In the genomic region with DNA sequence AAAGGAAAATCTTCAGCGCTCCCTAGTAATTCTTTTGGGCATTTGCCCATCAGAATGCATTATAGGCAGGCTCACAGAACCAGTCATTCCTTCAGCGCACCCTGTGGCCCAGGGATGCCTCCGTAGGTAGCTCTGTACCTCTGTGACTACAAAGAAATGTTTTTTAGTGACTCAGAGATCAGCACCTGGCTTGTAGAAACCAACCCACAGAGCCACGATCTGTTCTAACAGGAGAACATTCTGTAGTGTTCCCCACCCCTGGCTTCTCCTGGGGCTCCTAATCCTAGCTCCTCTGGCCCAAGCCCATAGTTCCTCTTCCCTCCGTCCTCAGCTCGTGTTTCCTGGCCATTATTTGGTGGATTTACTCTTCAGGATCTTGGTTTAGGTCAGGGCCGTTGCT, we compare ENCODE assay signal across 25 mouse cellular contexts. TPM values are rescaled to one million over a fixed set of nuclear protein-coding genes. Genes with fewer than 3 reads are reported as not detected.
DNase-seq lines count a peak whose midpoint lies in the region; ATAC-seq and TF ChIP-seq lines count a peak whose summit lies in the region.
"Had no signal": no experiment of that assay in that cellular context is flagged by ENCODE, and none has a peak within 500 bp of the region (broad histone marks: within the 10 kb centered on the region; RNA-seq: fewer than 3 reads in every experiment).

No protein-coding gene starts in this region.

- WGBS in forebrain, postnatal 0 days = 67% methylated on average over 7 of the region's 7 CpGs
- 77% methylated on average over 7 of the region's 7 CpGs for WGBS in forebrain, embryonic 15.5 days
- 71% methylated on average over 7 of the region's 7 CpGs for WGBS in midbrain, embryonic 15.5 days
- WGBS in midbrain, embryonic 10.5 days = 81% methylated on average over 7 of the region's 7 CpGs
- 59% methylated on average over 7 of the region's 7 CpGs for WGBS in midbrain, postnatal 0 days
- 76% methylated on average over 7 of the region's 7 CpGs for WGBS in heart, embryonic 12.5 days

- no peaks in the 10 kb centered on the region for H3K27me3 ChIP-seq in forebrain, postnatal 0 days (ENCODE audit: insufficient read depth, low read length)
- H3K27me3 ChIP-seq in forebrain, embryonic 15.5 days = no peaks in the 10 kb centered on the region
- H3K27me3 ChIP-seq in midbrain, embryonic 15.5 days (replicated peaks) = no peaks in the 10 kb centered on the region
- H3K27me3 ChIP-seq in midbrain, embryonic 10.5 days (ENCODE audit: low read depth, poor library complexity, severe bottlenecking) = no peaks in the 10 kb centered on the region
- H3K27me3 ChIP-seq in midbrain, postnatal 0 days (ENCODE audit: insufficient read depth, low read length) = no peaks in the 10 kb centered on the region
- H3K27me3 ChIP-seq in heart, embryonic 12.5 days (replicated peaks) = no peaks in the 10 kb centered on the region
- H3K27me3 ChIP-seq: embryonic facial prominence, embryonic 12.5 days; limb, embryonic 12.5 days; liver, embryonic 13.5 days; lung, embryonic 15.5 days; neural tube, embryonic 12.5 days had no signal

- TF ChIP-seq CTCF in forebrain, postnatal 0 days (IDR thresholded peaks at IDR 0.05; ENCODE audit: low read depth) = no peak
- no peak for TF ChIP-seq CTCF in midbrain, postnatal 0 days (IDR thresholded peaks at IDR 0.05)

- H3K4me1 ChIP-seq in forebrain, postnatal 0 days (ENCODE audit: insufficient read depth) = no peaks in the 10 kb centered on the region
- no peaks in the 10 kb centered on the region for H3K4me1 ChIP-seq in forebrain, embryonic 15.5 days
- 0 out of 2 replicates have a peak, but pooled peaks cover 4% of the 10 kb centered on the region for H3K4me1 ChIP-seq in midbrain, embryonic 15.5 days
- H3K4me1 ChIP-seq in midbrain, embryonic 10.5 days = no peaks in the 10 kb centered on the region
- H3K4me1 ChIP-seq in midbrain, postnatal 0 days (ENCODE audit: insufficient read depth, low read length) = no peaks in the 10 kb centered on the region
- peaks cover 18% of the 10 kb centered on the region; the same call in 1 of the 2 replicates for H3K4me1 ChIP-seq in heart, embryonic 12.5 days (replicated peaks)
- H3K4me1 ChIP-seq: embryonic facial prominence, embryonic 12.5 days; limb, embryonic 12.5 days; liver, embryonic 13.5 days; neural tube, embryonic 12.5 days had no signal

- no peak overlapping the region for H3K4me3 ChIP-seq in forebrain, postnatal 0 days (ENCODE audit: low read depth, low read length)
- no peak overlapping the region for H3K4me3 ChIP-seq in forebrain, embryonic 15.5 days
- no peak overlapping the region for H3K4me3 ChIP-seq in midbrain, embryonic 15.5 days
- no peak overlapping the region for H3K4me3 ChIP-seq in midbrain, embryonic 10.5 days
- no peak overlapping the region for H3K4me3 ChIP-seq in midbrain, postnatal 0 days (ENCODE audit: low read depth, low read length)
- no peak overlapping the region for H3K4me3 ChIP-seq in heart, embryonic 12.5 days
- H3K4me3 ChIP-seq: embryonic facial prominence, embryonic 12.5 days; limb, embryonic 12.5 days; liver, embryonic 13.5 days; lung, embryonic 15.5 days; neural tube, embryonic 12.5 days had no signal

- no peaks in the 10 kb centered on the region for H3K9me3 ChIP-seq in forebrain, postnatal 0 days (ENCODE audit: low read length)
- H3K9me3 ChIP-seq in forebrain, embryonic 15.5 days = no peaks in the 10 kb centered on the region
- no peaks in the 10 kb centered on the region for H3K9me3 ChIP-seq in midbrain, embryonic 15.5 days
- H3K9me3 ChIP-seq in midbrain, embryonic 10.5 days (replicated peaks) = no peaks in the 10 kb centered on the region
- no peaks in the 10 kb centered on the region for H3K9me3 ChIP-seq in midbrain, postnatal 0 days (ENCODE audit: low read length)
- H3K9me3 ChIP-seq in heart, embryonic 12.5 days (replicated peaks) = no peaks in the 10 kb centered on the region
- H3K9me3 ChIP-seq: embryonic facial prominence, embryonic 12.5 days; limb, embryonic 12.5 days; liver, embryonic 13.5 days; lung, embryonic 15.5 days; neural tube, embryonic 12.5 days had no signal

- H3K36me3 ChIP-seq in forebrain, postnatal 0 days (ENCODE audit: insufficient read depth) = no peaks in the 10 kb centered on the region
- H3K36me3 ChIP-seq in forebrain, embryonic 15.5 days = no peaks in the 10 kb centered on the region
- H3K36me3 ChIP-seq in midbrain, embryonic 15.5 days (replicated peaks) = no peaks in the 10 kb centered on the region
- H3K36me3 ChIP-seq in midbrain, embryonic 10.5 days = no peaks in the 10 kb centered on the region
- no peaks in the 10 kb centered on the region for H3K36me3 ChIP-seq in midbrain, postnatal 0 days (ENCODE audit: insufficient read depth, low read length)
- no peaks in the 10 kb centered on the region for H3K36me3 ChIP-seq in heart, embryonic 12.5 days
- H3K36me3 ChIP-seq: embryonic facial prominence, embryonic 12.5 days; limb, embryonic 12.5 days; liver, embryonic 13.5 days; lung, embryonic 15.5 days; neural tube, embryonic 12.5 days had no signal

- H3K4me2 ChIP-seq in forebrain, postnatal 0 days (ENCODE audit: low read depth) = no peak overlapping the region
- H3K4me2 ChIP-seq in forebrain, embryonic 15.5 days (replicated peaks) = no peak overlapping the region
- H3K4me2 ChIP-seq in midbrain, embryonic 15.5 days = no peak overlapping the region
- no peak overlapping the region for H3K4me2 ChIP-seq in midbrain, postnatal 0 days (ENCODE audit: low read depth, low read length, poor library complexity, severe bottlenecking)
- H3K4me2 ChIP-seq in heart, embryonic 12.5 days = no peak overlapping the region
- H3K4me2 ChIP-seq: embryonic facial prominence, embryonic 12.5 days; heart, embryonic 11.5 days; limb, embryonic 12.5 days; liver, embryonic 13.5 days; lung, embryonic 15.5 days; neural tube, embryonic 12.5 days had no signal

- H3K27ac ChIP-seq in forebrain, postnatal 0 days (ENCODE audit: low read depth, low read length) = peak overlapping the region; percentile 35; the same call in 1 of the 2 replicates
- H3K27ac ChIP-seq in forebrain, embryonic 15.5 days (replicated peaks) = no peak overlapping the region
- peak overlapping the region; percentile 44; the same call in 1 of the 2 replicates for H3K27ac ChIP-seq in midbrain, embryonic 15.5 days
- H3K27ac ChIP-seq in midbrain, embryonic 10.5 days (replicated peaks) = no peak overlapping the region
- peak overlapping the region; percentile 55 for H3K27ac ChIP-seq in midbrain, postnatal 0 days (ENCODE audit: low read depth, low read length)
- H3K27ac ChIP-seq in heart, embryonic 12.5 days (ENCODE audit: poor library complexity, severe bottlenecking) = no peak overlapping the region
- H3K27ac ChIP-seq: embryonic facial prominence, embryonic 12.5 days; kidney, postnatal 0 days; limb, embryonic 12.5 days; liver, embryonic 13.5 days; lung, embryonic 15.5 days; macrophage; neural tube, embryonic 12.5 days had no signal

- no peak for ATAC-seq in forebrain, postnatal 0 days
- ATAC-seq in forebrain, embryonic 15.5 days (replicated peaks) = no peak
- no peak for ATAC-seq in midbrain, embryonic 15.5 days (replicated peaks)
- no peak for ATAC-seq in midbrain, postnatal 0 days (ENCODE audit: low FRiP score)
- no peak for ATAC-seq in heart, embryonic 12.5 days (ENCODE audit: insufficient number of reproducible peaks, low FRiP score)
- ATAC-seq: forebrain, embryonic 16.5 days; intestine, postnatal 0 days had no signal

- H3K9ac ChIP-seq in forebrain, postnatal 0 days = no peak overlapping the region
- no peak overlapping the region for H3K9ac ChIP-seq in forebrain, embryonic 15.5 days (replicated peaks)
- no peak overlapping the region for H3K9ac ChIP-seq in midbrain, embryonic 15.5 days
- H3K9ac ChIP-seq in midbrain, postnatal 0 days (replicated peaks; ENCODE audit: low read length, poor library complexity, severe bottlenecking) = no peak overlapping the region
- H3K9ac ChIP-seq in heart, embryonic 12.5 days = no peak overlapping the region
- H3K9ac ChIP-seq: embryonic facial prominence, embryonic 12.5 days; limb, embryonic 12.5 days; liver, embryonic 13.5 days; lung, embryonic 15.5 days; neural tube, embryonic 12.5 days had no signal

- DNase-seq in forebrain, postnatal 0 days = no peak
- no peak for DNase-seq in midbrain, embryonic 10.5 days (ENCODE audit: low spot score)
- DNase-seq in cerebellum, adult 9-11 months = peak; percentile 81
- DNase-seq in midbrain, postnatal 0 days (ENCODE audit: low spot score) = no peak
- no peak for DNase-seq in kidney, adult 11 months
- DNase-seq: heart, postnatal 36 days; liver, embryonic 13.5 days; retina, postnatal 1 day; right cerebral cortex, postnatal 4 days; thymus, adult 2 months had no signal

RNA-seq across cellular contexts. Expression of a gene that starts 50.8 kb away (rescaled TPM):
- 0.48 and 2.8 TPM in 2 replicates for total RNA-seq in forebrain, postnatal 0 days (2014; rRNA removed)
- 0.11 TPM in 1 of 2 replicates, not detected in the other for polyA plus RNA-seq in forebrain, postnatal 0 days (2015; fragmentation: Nextera tagmentation; extraction: Ambion mirVana)
- polyA plus RNA-seq in forebrain, embryonic 15.5 days (2015; fragmentation: Nextera tagmentation; extraction: Ambion mirVana) = 0.34 and 0.39 TPM in 2 replicates
- 0.23 and 0.36 TPM in 2 replicates for polyA plus RNA-seq in midbrain, embryonic 15.5 days (2015; fragmentation: Nextera tagmentation; extraction: Ambion mirVana)
- polyA plus RNA-seq in midbrain, embryonic 10.5 days (2016; fragmentation: Nextera tagmentation; extraction: Ambion mirVana) = 0.21 TPM in 1 of 2 replicates, not detected in the other
- 0.16 and 0.33 TPM in 2 replicates for total RNA-seq in midbrain, postnatal 0 days (2014; rRNA removed)
- not detected in 2 replicates for polyA plus RNA-seq in midbrain, postnatal 0 days (2015; fragmentation: Nextera tagmentation; extraction: Ambion mirVana)
- polyA plus RNA-seq in heart, embryonic 12.5 days (2016; fragmentation: Nextera tagmentation; extraction: Ambion mirVana) = not detected in 2 replicates
- total RNA-seq: adrenal gland, postnatal 4 days; gastrocnemius, postnatal 4 days; heart, postnatal 36 days; MEL had no signal
- polyA plus RNA-seq: embryonic facial prominence, embryonic 12.5 days; heart, embryonic 11.5 days; intestine, postnatal 0 days; kidney, postnatal 0 days; limb, embryonic 12.5 days; liver, embryonic 13.5 days; lung, embryonic 15.5 days; macrophage; thymus, adult 2 months had no signal

Comparison
In these comparisons a context has a peak if more than half of its experiments do, and no peak if none do; other contexts are left out.
1. H3K27ac ChIP-seq: peak in forebrain, postnatal 0 days (single experiment), midbrain, embryonic 15.5 days (single experiment) and midbrain, postnatal 0 days (single experiment); none in forebrain, embryonic 15.5 days (single experiment), midbrain, embryonic 10.5 days (single experiment) and heart, embryonic 12.5 days (single experiment).